ENCODE assay signal across 10 mouse cellular contexts in the genomic region with DNA sequence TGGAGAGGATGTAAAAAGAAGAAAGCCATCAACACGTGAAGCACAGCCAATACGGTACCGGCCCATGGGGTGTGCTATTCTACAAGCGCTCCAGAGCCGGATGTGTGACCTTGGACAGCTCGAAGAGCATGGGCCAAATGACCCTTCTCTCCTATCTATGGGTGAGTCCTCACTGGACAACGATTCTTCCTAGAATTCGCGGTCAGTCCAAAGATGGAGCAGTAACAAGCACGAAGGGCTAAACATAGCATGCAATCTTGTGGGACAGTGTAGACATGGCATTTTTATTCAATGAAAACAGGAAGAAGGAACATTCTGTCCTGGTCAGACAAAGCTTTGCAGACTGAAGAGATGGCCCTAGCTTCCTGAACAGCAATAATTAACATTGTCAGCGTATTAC. TPM values are rescaled to one million over a fixed set of nuclear protein-coding genes. Genes with fewer than 3 reads are reported as not detected.
A peak's percentile ranks its signal among the peaks of the same experiment; 100 is the strongest.
DNase-seq lines count a peak whose midpoint lies in the region; ATAC-seq and TF ChIP-seq lines count a peak whose summit lies in the region.
"Had no signal": no experiment of that assay in that cellular context is flagged by ENCODE, and none has a peak within 500 bp of the region (broad histone marks: within the 10 kb centered on the region; RNA-seq: fewer than 3 reads in every experiment).

No protein-coding gene starts in this region.

- no peak overlapping the region for H3K4me2 ChIP-seq in intestine, postnatal 0 days (replicated peaks; ENCODE audit: low read depth)
- no peak overlapping the region for H3K4me2 ChIP-seq in forebrain, embryonic 16.5 days (ENCODE audit: low read length)
- H3K4me2 ChIP-seq: midbrain, embryonic 13.5 days had no signal

- H3K9ac ChIP-seq in intestine, postnatal 0 days (ENCODE audit: low read depth, low read length): no peak overlapping the region
- no peak overlapping the region for H3K9ac ChIP-seq in forebrain, embryonic 16.5 days (replicated peaks; ENCODE audit: low read depth, low read length)
- H3K9ac ChIP-seq: midbrain, embryonic 13.5 days had no signal

- H3K36me3 ChIP-seq in intestine, postnatal 0 days (ENCODE audit: control insufficient read depth, insufficient read depth): no peaks in the 10 kb centered on the region
- H3K36me3 ChIP-seq in small intestine, adult 2 months (ENCODE audit: control insufficient read depth, insufficient read depth, low read length): no peaks in the 10 kb centered on the region
- H3K36me3 ChIP-seq in forebrain, embryonic 16.5 days (ENCODE audit: control insufficient read depth, insufficient read depth): no peaks in the 10 kb centered on the region
- H3K36me3 ChIP-seq: midbrain, embryonic 13.5 days had no signal

- no peak overlapping the region for H3K4me3 ChIP-seq in intestine, postnatal 0 days (ENCODE audit: low read depth, low read length)
- no peak overlapping the region for H3K4me3 ChIP-seq in small intestine, adult 2 months (ENCODE audit: low read depth, low read length)
- H3K4me3 ChIP-seq in forebrain, embryonic 16.5 days (replicated peaks; ENCODE audit: low read length): no peak overlapping the region
- H3K4me3 ChIP-seq: erythroblast, embryonic 14.5 days; left cerebral cortex, adult 2 months; midbrain, embryonic 13.5 days had no signal

- TF ChIP-seq POLR2A in small intestine, adult 2 months (IDR thresholded peaks at IDR 0.05; ENCODE audit: low read depth, low read length): no peak

- H3K27me3 ChIP-seq in intestine, postnatal 0 days (replicated peaks; ENCODE audit: control insufficient read depth, insufficient read depth, low read length): no peaks in the 10 kb centered on the region
- H3K27me3 ChIP-seq in small intestine, adult 2 months (ENCODE audit: control insufficient read depth, insufficient read depth, low read length): no peaks in the 10 kb centered on the region
- no peaks in the 10 kb centered on the region; the same call in 1 of the 2 replicates for H3K27me3 ChIP-seq in forebrain, embryonic 16.5 days (replicated peaks; ENCODE audit: control insufficient read depth, insufficient read depth, low read length)
- H3K27me3 ChIP-seq: midbrain, embryonic 13.5 days had no signal

- DNase-seq in kidney, adult 11 months: peak; percentile 26
- DNase-seq in kidney, adult 8-10 months: no peak
- DNase-seq in kidney, postnatal 14 days: peak; percentile 57
- no peak for DNase-seq in left cerebral cortex, adult 18-20 months (ENCODE audit: low spot score in 2 of 2)

- no peaks in the 10 kb centered on the region for H3K9me3 ChIP-seq in intestine, postnatal 0 days (ENCODE audit: control insufficient read depth)
- no peaks in the 10 kb centered on the region for H3K9me3 ChIP-seq in forebrain, embryonic 16.5 days (ENCODE audit: control insufficient read depth, low read length)
- H3K9me3 ChIP-seq: midbrain, embryonic 13.5 days had no signal

- H3K27ac ChIP-seq in intestine, postnatal 0 days (ENCODE audit: low read depth, low read length): no peak overlapping the region
- H3K27ac ChIP-seq in small intestine, adult 2 months (ENCODE audit: insufficient read depth, low read depth, low read length): 0 out of 2 replicates have a peak overlapping the region, but pooled peaks have one; percentile 16
- no peak overlapping the region for H3K27ac ChIP-seq in forebrain, embryonic 16.5 days (ENCODE audit: low read length)
- H3K27ac ChIP-seq: left cerebral cortex, adult 2 months; midbrain, embryonic 13.5 days had no signal

- H3K4me1 ChIP-seq in intestine, postnatal 0 days (replicated peaks; ENCODE audit: control insufficient read depth, insufficient read depth, low read length): 0 out of 2 replicates have a peak, but pooled peaks cover 4% of the 10 kb centered on the region
- H3K4me1 ChIP-seq in small intestine, adult 2 months (ENCODE audit: control insufficient read depth, insufficient read depth, insufficient read length, low read length): no peaks in the 10 kb centered on the region
- H3K4me1 ChIP-seq in forebrain, embryonic 16.5 days (replicated peaks; ENCODE audit: control insufficient read depth, insufficient read depth, low read length): peaks cover 2% of the 10 kb centered on the region; the same call in 1 of the 2 replicates

- TF ChIP-seq CTCF in intestine, postnatal 0 days (IDR thresholded peaks at IDR 0.05; ENCODE audit: low read depth): no peak
- no peak for TF ChIP-seq CTCF in small intestine, adult 2 months (IDR thresholded peaks at IDR 0.05; ENCODE audit: extremely low read depth, insufficient read length, insufficient replicate concordance, low read depth, low read length)

- WGBS in intestine, postnatal 0 days: 76% methylated on average over 11 of the region's 11 CpGs
- WGBS in small intestine, adult 2 months: 79% methylated on average over 11 of the region's 11 CpGs
- 94% methylated on average over 11 of the region's 11 CpGs for WGBS in forebrain, embryonic 16.5 days

- ATAC-seq in intestine, postnatal 0 days: 0 out of 2 replicates have a peak, but pooled peaks have one; percentile 28
- ATAC-seq in forebrain, embryonic 16.5 days: no peak
- ATAC-seq: midbrain, embryonic 13.5 days had no signal

RNA-seq across cellular contexts. Expression of gene Rerg, which starts 24.7 kb away (rescaled TPM):
- 11.6 and 11.8 TPM in 2 replicates for polyA plus RNA-seq in intestine, postnatal 0 days (2015; fragmentation: Nextera tagmentation; extraction: Ambion mirVana)
- 2.1 and 3.4 TPM in 2 replicates for polyA plus RNA-seq in small intestine, adult 2 months (2012; rRNA removed)
- 10 to 100 TPM in 1 of 2 experiments, 1 to 10 TPM in 1; 8.0 to 12.6 TPM for total RNA-seq in left cerebral cortex, adult 18-20 months (2021)
- polyA plus RNA-seq in forebrain, embryonic 16.5 days (2015; fragmentation: Nextera tagmentation; extraction: Ambion mirVana): 6.9 and 7.2 TPM in 2 replicates
- polyA plus RNA-seq: erythroblast, embryonic 14.5 days had no signal

Comparison
In these comparisons a context has a peak if more than half of its experiments do, and no peak if none do; other contexts are left out.
1. DNase-seq: peak in kidney, adult 11 months (single experiment) and kidney, postnatal 14 days (single experiment); none in kidney, adult 8-10 months (0 of 2) and left cerebral cortex, adult 18-20 months (0 of 2).